Comparison of ENCODE assay signal across 8 mouse cellular contexts in the genomic region with DNA sequence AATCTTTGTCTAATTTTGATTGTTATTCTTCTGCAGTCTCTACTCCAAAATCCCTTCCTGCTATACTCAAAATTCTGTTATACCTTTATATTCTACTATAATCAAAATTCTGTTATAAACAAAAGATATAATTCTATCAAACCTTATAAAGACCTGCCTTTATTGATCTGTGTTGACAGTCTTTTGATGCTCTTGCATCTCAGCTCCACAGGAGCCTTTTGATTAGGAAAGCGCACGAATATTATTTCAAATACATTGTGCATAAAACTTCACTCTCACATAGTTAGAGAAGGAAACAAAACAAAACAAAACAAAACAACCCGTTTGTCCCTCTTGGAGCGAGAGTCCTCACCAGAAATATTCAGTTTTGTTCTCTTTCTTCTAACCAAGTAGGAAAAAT. TPM values are rescaled to one million over a fixed set of nuclear protein-coding genes. Genes with fewer than 3 reads are reported as not detected.
DNase-seq lines count a peak whose midpoint lies in the region; ATAC-seq and TF ChIP-seq lines count a peak whose summit lies in the region.

No protein-coding gene starts in this region.

- no peak for TF ChIP-seq POLR2A in lung, adult 2 months (IDR thresholded peaks at IDR 0.05; ENCODE audit: borderline replicate concordance, extremely low read depth, low read depth, low read length)

- peak overlapping the region; percentile 55 for H3K4me3 ChIP-seq in gastrocnemius, adult 2 months
- H3K4me3 ChIP-seq in lung, postnatal 0 days (ENCODE audit: low read depth, low read length), result peak overlapping the region; percentile 8; the same call in 1 of the 2 replicates
- H3K4me3 ChIP-seq in lung, adult 2 months (replicated peaks; ENCODE audit: extremely low read depth, low read depth, low read length), result no peak overlapping the region
- H3K4me3 ChIP-seq in limb, embryonic 12.5 days (replicated peaks), result peak overlapping the region; percentile 29
- H3K4me3 ChIP-seq in stomach, postnatal 0 days (ENCODE audit: low read depth, low read length), result no peak overlapping the region; the same call in 1 of the 2 replicates

- no peak for TF ChIP-seq EP300 in lung, postnatal 0 days (IDR thresholded peaks at IDR 0.05)
- no peak for TF ChIP-seq EP300 in stomach, postnatal 0 days (optimal IDR thresholded peaks at IDR 0.05)

- H3K4me2 ChIP-seq in lung, postnatal 0 days (replicated peaks; ENCODE audit: low read depth, low read length), result peak overlapping the region; percentile 33
- peak overlapping the region; percentile 57 for H3K4me2 ChIP-seq in limb, embryonic 12.5 days
- peak overlapping the region; percentile 36 for H3K4me2 ChIP-seq in stomach, postnatal 0 days (replicated peaks; ENCODE audit: low read depth)

- no peak for ATAC-seq in lung, postnatal 0 days
- ATAC-seq in limb, embryonic 12.5 days (ENCODE audit: insufficient number of reproducible peaks, insufficient read depth, low FRiP score, low TSS enrichment, low read depth), result no peak
- no peak for ATAC-seq in stomach, postnatal 0 days (ENCODE audit: low FRiP score, low TSS enrichment)

- H3K27me3 ChIP-seq in lung, postnatal 0 days (replicated peaks; ENCODE audit: insufficient read depth, low read length), result no peaks in the 10 kb centered on the region
- no peaks in the 10 kb centered on the region; the same call in 1 of the 2 replicates for H3K27me3 ChIP-seq in limb, embryonic 12.5 days
- no peaks in the 10 kb centered on the region for H3K27me3 ChIP-seq in stomach, postnatal 0 days (ENCODE audit: control insufficient read depth, insufficient read depth, low read length)

- intact Hi-C loops in gastrocnemius, adult 2 months (cut with DNase I), result no loop called here
- intact Hi-C loops in left cerebral cortex, postnatal 14 days (cut with DNase I), result no loop called here

- 70% methylated on average over 4 of the region's 4 CpGs for WGBS in lung, postnatal 0 days
- 61% methylated on average over 4 of the region's 4 CpGs for WGBS in lung, adult 2 months
- 78% methylated on average over 4 of the region's 4 CpGs for WGBS in limb, embryonic 12.5 days
- 72% methylated on average over 4 of the region's 4 CpGs for WGBS in stomach, postnatal 0 days

- H3K27ac ChIP-seq in gastrocnemius, adult 2 months, result no peak overlapping the region
- no peak overlapping the region for H3K27ac ChIP-seq in lung, postnatal 0 days (ENCODE audit: low read length)
- H3K27ac ChIP-seq in limb, embryonic 12.5 days, result no peak overlapping the region
- no peak overlapping the region for H3K27ac ChIP-seq in stomach, postnatal 0 days (replicated peaks)

- no peak overlapping the region for H3K9ac ChIP-seq in lung, postnatal 0 days (replicated peaks; ENCODE audit: low read depth)
- H3K9ac ChIP-seq in limb, embryonic 12.5 days (replicated peaks), result no peak overlapping the region
- H3K9ac ChIP-seq in stomach, postnatal 0 days (ENCODE audit: low read length), result no peak overlapping the region

- H3K9me3 ChIP-seq in lung, postnatal 0 days (ENCODE audit: low read length), result no peaks in the 10 kb centered on the region
- H3K9me3 ChIP-seq in limb, embryonic 12.5 days, result no peaks in the 10 kb centered on the region
- no peaks in the 10 kb centered on the region for H3K9me3 ChIP-seq in stomach, postnatal 0 days (ENCODE audit: control insufficient read depth, low read length)

- DNase-seq in gastrocnemius, adult 2 months, result no peak
- DNase-seq in gastrocnemius, adult 18-20 months (ENCODE audit: low spot score), result no peak
- DNase-seq in lung, postnatal 0 days (ENCODE audit: low spot score), result no peak
- no peak for DNase-seq in lung, adult 2 months
- DNase-seq in stomach, postnatal 0 days (ENCODE audit: low spot score), result no peak
- DNase-seq in left cerebral cortex, postnatal 14 days (ENCODE audit: low spot score in 2 of 2), result no peak
- DNase-seq in c-Kit-positive CD71-positive TER-119-positive erythroid progenitor cells, embryonic 14.5 days (ENCODE audit: low spot score), result no peak

- H3K4me1 ChIP-seq in lung, postnatal 0 days (ENCODE audit: insufficient read depth, low read depth, low read length), result no peaks in the 10 kb centered on the region
- no peaks in the 10 kb centered on the region for H3K4me1 ChIP-seq in lung, adult 2 months (ENCODE audit: control insufficient read depth, insufficient read depth, low read length)
- H3K4me1 ChIP-seq in limb, embryonic 12.5 days (replicated peaks), result peaks cover 6% of the 10 kb centered on the region; the same call in 1 of the 2 replicates
- no peaks in the 10 kb centered on the region for H3K4me1 ChIP-seq in stomach, postnatal 0 days (replicated peaks; ENCODE audit: control insufficient read depth, insufficient read depth)

- H3K36me3 ChIP-seq in lung, postnatal 0 days (ENCODE audit: insufficient read depth, low read length), result no peaks in the 10 kb centered on the region
- H3K36me3 ChIP-seq in limb, embryonic 12.5 days, result no peaks in the 10 kb centered on the region
- no peaks in the 10 kb centered on the region for H3K36me3 ChIP-seq in stomach, postnatal 0 days (ENCODE audit: control insufficient read depth, insufficient read depth, low read length)

- TF ChIP-seq CTCF in gastrocnemius, adult 2 months (IDR thresholded peaks at IDR 0.05), result no peak
- TF ChIP-seq CTCF in lung, postnatal 0 days (IDR thresholded peaks at IDR 0.05), result no peak
- TF ChIP-seq CTCF in lung, adult 2 months (IDR thresholded peaks at IDR 0.05; ENCODE audit: insufficient read depth, low read length), result no peak
- TF ChIP-seq CTCF in stomach, postnatal 0 days (IDR thresholded peaks at IDR 0.05; ENCODE audit: low read depth), result no peak

RNA-seq across cellular contexts. Expression of gene Scg3, which starts 0.4 kb away (rescaled TPM):
- total RNA-seq in gastrocnemius, adult 2 months (2021), result 1 to 10 TPM; 1.1 to 1.7 TPM
- 1 to 10 TPM in 1 of 2 experiments, under 1 TPM in 1; 0.93 to 1.6 TPM for total RNA-seq in gastrocnemius, adult 18-20 months (2021)
- 0.42 and 0.56 TPM in 2 replicates for polyA plus RNA-seq in lung, postnatal 0 days (2015; fragmentation: Nextera tagmentation; extraction: Ambion mirVana)
- polyA plus RNA-seq in lung, adult 2 months (2012; rRNA removed), result 0.38 and 1.6 TPM in 2 replicates
- polyA plus RNA-seq in limb, embryonic 12.5 days (2016; fragmentation: Nextera tagmentation; extraction: Ambion mirVana), result 0.13 and 0.78 TPM in 2 replicates
- 5.1 and 5.6 TPM in 2 replicates for polyA plus RNA-seq in stomach, postnatal 0 days (2015; fragmentation: Nextera tagmentation; extraction: Ambion mirVana)
- 100 to 1,000 TPM; 317 to 336 TPM for total RNA-seq in left cerebral cortex, postnatal 14 days (2021)

RNA-seq across cellular contexts. Expression of gene Lysmd2, which starts 58.8 kb away (rescaled TPM):
- 1 to 10 TPM; 4.0 to 4.7 TPM for total RNA-seq in gastrocnemius, adult 2 months (2021)
- 1 to 10 TPM; 4.8 to 7.6 TPM for total RNA-seq in gastrocnemius, adult 18-20 months (2021)
- 26.1 and 29.9 TPM in 2 replicates for polyA plus RNA-seq in lung, postnatal 0 days (2015; fragmentation: Nextera tagmentation; extraction: Ambion mirVana)
- 60.6 and 73.7 TPM in 2 replicates for polyA plus RNA-seq in lung, adult 2 months (2012; rRNA removed)
- polyA plus RNA-seq in limb, embryonic 12.5 days (2016; fragmentation: Nextera tagmentation; extraction: Ambion mirVana), result 22.0 and 25.8 TPM in 2 replicates
- 30.3 and 32.2 TPM in 2 replicates for polyA plus RNA-seq in stomach, postnatal 0 days (2015; fragmentation: Nextera tagmentation; extraction: Ambion mirVana)
- 10 to 100 TPM; 60.1 to 63.1 TPM for total RNA-seq in left cerebral cortex, postnatal 14 days (2021)

Comparison
In these comparisons a context has a peak if more than half of its experiments do, and no peak if none do; other contexts are left out.
1. H3K4me3 ChIP-seq: peak in gastrocnemius, adult 2 months (single experiment), lung, postnatal 0 days (single experiment) and limb, embryonic 12.5 days (single experiment); none in lung, adult 2 months (single experiment) and stomach, postnatal 0 days (single experiment).
2. Peak in every context shown above with its lines, with median percentiles within 50 percentile points of each other: H3K4me2 ChIP-seq.